Mouse (Mus musculus) heart, postnatal 25 days (tissue): ENCODE measurements around the gene Shf. TPM values are rescaled to one million over a fixed set of nuclear protein-coding genes. Genes with fewer than 3 reads are reported as not detected.

Source experiments
- DNase-seq: peaks from one replicate; pipeline ENCODE4 v3.0.0; 2022; ENCODE audit warnings: low spot score
- intact Hi-C: fragments of 180-260 bp; cut with DNase I; formaldehyde crosslinking; loops from one replicate; pipeline ENCODE4 v1.15.1; 2025
- total RNA-seq, 2 experiments: library from RNA; stranded (reverse); gene quantifications; 2 replicates each; pipeline ENCODE4 v1.2.3; 2021

Gene Shf
- total RNA-seq, 2 experiments from 2014 or later: 3.7 to 6.6 TPM

- intact Hi-C loops: loop anchor here (10.0 kb wide), 2 partner anchors 253 to 927 kb away; partner anchors contain the start of genes Ell3 and Serf2
- no peak for DNase-seq
Observed at GRCm38 (mm10) chr2:122372067-122372466, 3.1 kb upstream of the Shf start.

GRCm38 (mm10) chr2:122370101-122370750 is 1.3 kb upstream of the Shf start:
- no peak for DNase-seq
- intact Hi-C loops: loop anchor here (10.0 kb wide), 2 partner anchors 255 to 925 kb away; partner anchors contain the start of genes Ell3 and Serf2

- no peak for DNase-seq
- intact Hi-C loops: loop anchor here (2.0 to 10.0 kb wide), 2 partner anchors 20 to 174 kb away; no protein-coding TSS in a partner anchor
Observed at GRCm38 (mm10) chr2:122368081-122368971, 636 bp downstream of the Shf start.

GRCm38 (mm10) chr2:122367701-122368080 is 1.3 kb downstream of the Shf start:
- no peak for DNase-seq
- intact Hi-C loops: loop anchor here (2.0 to 10.0 kb wide), 2 partner anchors 19 to 173 kb away; no protein-coding TSS in a partner anchor

GRCm38 (mm10) chr2:122367181-122367580 is 1.8 kb downstream of the Shf start:
- DNase-seq: no peak
- intact Hi-C loops: loop anchor here (10.0 kb wide), 1 partner anchor 172 kb away; no protein-coding TSS in a partner anchor

GRCm38 (mm10) chr2:122366706-122367105 is 2.3 kb downstream of the Shf start:
- intact Hi-C loops: loop anchor here (10.0 kb wide), 1 partner anchor 172 kb away; no protein-coding TSS in a partner anchor
- DNase-seq: no peak

GRCm38 (mm10) chr2:122366039-122366438 is 2.9 kb downstream of the Shf start:
- no peak for DNase-seq
- intact Hi-C loops: loop anchor here (10.0 kb wide), 1 partner anchor 171 kb away; no protein-coding TSS in a partner anchor

GRCm38 (mm10) chr2:122365244-122365866 is 3.6 kb downstream of the Shf start:
- intact Hi-C loops: loop anchor here (10.0 kb wide), 1 partner anchor 171 kb away; no protein-coding TSS in a partner anchor
- DNase-seq: no peak

- no peak for DNase-seq
- intact Hi-C loops: loop anchor here (10.0 kb wide), 1 partner anchor 170 kb away; no protein-coding TSS in a partner anchor
Observed at GRCm38 (mm10) chr2:122364352-122364944, 4.5 kb downstream of the Shf start.

GRCm38 (mm10) chr2:122362622-122363523 is 6.1 kb downstream of the Shf start:
- intact Hi-C loops: loop anchor here (10.0 kb wide), 1 partner anchor 168 kb away; no protein-coding TSS in a partner anchor
- DNase-seq: no peak

- intact Hi-C loops: loop anchor here (10.0 kb wide), 1 partner anchor 167 kb away; no protein-coding TSS in a partner anchor
- DNase-seq: no peak
Observed at GRCm38 (mm10) chr2:122361868-122362621, 6.9 kb downstream of the Shf start.

GRCm38 (mm10) chr2:122361181-122361580 is 7.8 kb downstream of the Shf start:
- intact Hi-C loops: loop anchor here (10.0 kb wide), 1 partner anchor 166 kb away; no protein-coding TSS in a partner anchor
- no peak for DNase-seq

GRCm38 (mm10) chr2:122360310-122360709 is 8.7 kb downstream of the Shf start:
- no peak for DNase-seq
- intact Hi-C loops: loop anchor here (10.0 kb wide), 1 partner anchor 166 kb away; no protein-coding TSS in a partner anchor

GRCm38 (mm10) chr2:122356187-122356586 is 12.8 kb downstream of the Shf start:
- no peak for DNase-seq
- intact Hi-C loops: no loop called here

- no peak for DNase-seq
- intact Hi-C loops: no loop called here
Observed at GRCm38 (mm10) chr2:122355389-122355788, 13.6 kb downstream of the Shf start.

- no peak for DNase-seq
- intact Hi-C loops: no loop called here
Observed at GRCm38 (mm10) chr2:122354191-122354929, 14.6 kb downstream of the Shf start.

- intact Hi-C loops: no loop called here
- no peak for DNase-seq
Observed at GRCm38 (mm10) chr2:122353765-122354164, 15.2 kb downstream of the Shf start.
